Mouse (Mus musculus) MEL (cell line): ENCODE data around the gene Irak1.

ENCODE experiments used
- CTCF ChIP-seq, 3 experiments: IDR thresholded peaks in 2 of 3; conservative IDR thresholded peaks in 1 of 3; 2 replicates each; pipeline ENCODE4 v1.5.1; 2011 to 2012; ENCODE audit warnings: low read length in 3 of 3, low read depth in 2 of 3, mild to moderate bottlenecking in 2 of 3, improper control_type of control experiment in 1 of 3, inconsistent platforms in 1 of 3, mixed read lengths in 1 of 3, moderate library complexity in 1 of 3; ENCODE audit not compliant: control insufficient read depth in 1 of 3, insufficient read depth in 1 of 3, poor library complexity in 1 of 3, severe bottlenecking in 1 of 3
- E2F4 ChIP-seq: IDR thresholded peaks from 2 replicates; pipeline ENCODE4 v1.6.1; 2011; ENCODE audit warnings: low read depth, low read length, improper control_type of control experiment, borderline replicate concordance
- MYC ChIP-seq: IDR thresholded peaks from 2 replicates; pipeline ENCODE4 v1.6.1; 2011; ENCODE audit warnings: low read depth, mild to moderate bottlenecking, low read length, improper control_type of control experiment, moderate library complexity
- RCOR1 ChIP-seq: IDR thresholded peaks from 2 replicates; pipeline ENCODE4 v1.6.1; 2012; ENCODE audit warnings: low read depth, mild to moderate bottlenecking, inconsistent platforms, low read length, improper control_type of control experiment
- TCF12 ChIP-seq: IDR thresholded peaks from 2 replicates; pipeline ENCODE4 v1.6.1; 2014; ENCODE audit warnings: low read depth, mild to moderate bottlenecking, inconsistent platforms, low read length, improper control_type of control experiment, moderate library complexity

- no peak for TF ChIP-seq CTCF (IDR thresholded peaks at IDR 0.05 in 2 of 3, conservative IDR thresholded peaks at IDR 0.05 in 1 of 3; ENCODE audit: control insufficient read depth in 1 of 3, insufficient read depth in 1 of 3, low read depth in 2 of 3, low read length in 3 of 3, poor library complexity in 1 of 3, severe bottlenecking in 1 of 3)
- TF ChIP-seq E2F4, result no peak
- TF ChIP-seq TCF12, result peak; percentile 69; the same call in 1 of the 2 replicates
- no peak for TF ChIP-seq MYC
- peak; percentile 31; the same call in 1 of the 2 replicates for TF ChIP-seq RCOR1
These were observed 54.6 kb downstream of the Irak1 start for GRCm38 (mm10) chrX:73969167-73969566.
